ENCODE assay signal across 8 mouse cellular contexts in genomic region chr4:106787830-106788229, GRCm38 (mm10). TPM values are rescaled to one million over a fixed set of nuclear protein-coding genes. Genes with fewer than 3 reads are reported as not detected.
DNase-seq lines count a peak whose midpoint lies in the region; ATAC-seq lines count a peak whose summit lies in the region.

No protein-coding gene starts in this region.

- 54% methylated on average over 7 of the region's 7 CpGs for WGBS in lung, embryonic 16.5 days
- WGBS in limb, embryonic 13.5 days, result 43% methylated on average over 7 of the region's 7 CpGs
- WGBS in forebrain, embryonic 12.5 days, result 68% methylated on average over 7 of the region's 7 CpGs

- H3K4me2 ChIP-seq in lung, embryonic 16.5 days (ENCODE audit: low read depth, low read length), result no peak overlapping the region
- no peak overlapping the region for H3K4me2 ChIP-seq in limb, embryonic 13.5 days (replicated peaks)
- H3K4me2 ChIP-seq in forebrain, embryonic 12.5 days, result no peak overlapping the region

- no peaks in the 10 kb centered on the region for H3K36me3 ChIP-seq in lung, embryonic 16.5 days (ENCODE audit: control insufficient read depth, insufficient read depth, low read length)
- H3K36me3 ChIP-seq in limb, embryonic 13.5 days, result no peaks in the 10 kb centered on the region
- no peaks in the 10 kb centered on the region for H3K36me3 ChIP-seq in splenic B cell, adult 2 months (ENCODE audit: control insufficient read depth, insufficient read depth, low read length, poor library complexity, severe bottlenecking)
- no peaks in the 10 kb centered on the region for H3K36me3 ChIP-seq in forebrain, embryonic 12.5 days (replicated peaks)

- DNase-seq in adrenal gland, adult 2 months, result peak; percentile 46
- DNase-seq in adrenal gland, postnatal 25 days, result no peak
- DNase-seq in lung, postnatal 25 days (ENCODE audit: low spot score), result no peak
- peak; percentile 58 for DNase-seq in fibroblast of lung, adult 2 months (ENCODE audit: low read depth)
- DNase-seq in splenic B cell, adult 2 months (ENCODE audit: low read depth, low spot score), result peak; percentile 6

- no peaks in the 10 kb centered on the region for H3K27me3 ChIP-seq in lung, embryonic 16.5 days (ENCODE audit: control insufficient read depth, insufficient read depth, low read depth, low read length)
- no peaks in the 10 kb centered on the region for H3K27me3 ChIP-seq in limb, embryonic 13.5 days
- no peaks in the 10 kb centered on the region for H3K27me3 ChIP-seq in splenic B cell, adult 2 months (ENCODE audit: control insufficient read depth, insufficient read depth, low read length, poor library complexity, severe bottlenecking)
- no peaks in the 10 kb centered on the region for H3K27me3 ChIP-seq in forebrain, embryonic 12.5 days

- no peak overlapping the region for H3K27ac ChIP-seq in lung, embryonic 16.5 days (ENCODE audit: low read length)
- peak overlapping the region; percentile 95 for H3K27ac ChIP-seq in limb, embryonic 13.5 days
- H3K27ac ChIP-seq in forebrain, embryonic 12.5 days, result no peak overlapping the region

- no peak overlapping the region for H3K9ac ChIP-seq in lung, embryonic 16.5 days (ENCODE audit: low read length)
- no peak overlapping the region; the same call in 1 of the 2 replicates for H3K9ac ChIP-seq in limb, embryonic 13.5 days
- H3K9ac ChIP-seq in forebrain, embryonic 12.5 days, result no peak overlapping the region

- peaks cover 30% of the 10 kb centered on the region for H3K4me1 ChIP-seq in lung, embryonic 16.5 days (replicated peaks; ENCODE audit: control insufficient read depth, insufficient read depth, low read length)
- peaks cover 74% of the 10 kb centered on the region for H3K4me1 ChIP-seq in limb, embryonic 13.5 days
- peaks cover 37% of the 10 kb centered on the region for H3K4me1 ChIP-seq in forebrain, embryonic 12.5 days

- 0 out of 2 replicates have a peak, but pooled peaks have one; percentile 29 for ATAC-seq in lung, embryonic 16.5 days (ENCODE audit: low read depth)
- 0 out of 2 replicates have a peak, but pooled peaks have one; percentile 28 for ATAC-seq in limb, embryonic 13.5 days (ENCODE audit: low FRiP score, low read depth)
- ATAC-seq in forebrain, embryonic 12.5 days (ENCODE audit: low FRiP score), result no peak

- H3K9me3 ChIP-seq in lung, embryonic 16.5 days (ENCODE audit: control insufficient read depth, low read length), result no peaks in the 10 kb centered on the region
- H3K9me3 ChIP-seq in limb, embryonic 13.5 days, result no peaks in the 10 kb centered on the region
- H3K9me3 ChIP-seq in forebrain, embryonic 12.5 days, result no peaks in the 10 kb centered on the region

- H3K4me3 ChIP-seq in lung, embryonic 16.5 days (ENCODE audit: low read length), result no peak overlapping the region
- H3K4me3 ChIP-seq in limb, embryonic 13.5 days, result no peak overlapping the region
- no peak overlapping the region for H3K4me3 ChIP-seq in forebrain, embryonic 12.5 days (replicated peaks)

RNA-seq across cellular contexts. Expression of gene Acot11, which starts 17.0 kb away (rescaled TPM):
- total RNA-seq in adrenal gland, adult 2 months (2021), result 10 to 100 TPM; 46.7 to 84.2 TPM
- 21.2 and 23.2 TPM in 2 replicates for polyA plus RNA-seq in adrenal gland, adult 2 months (2012; rRNA removed)
- 32.5 and 50.9 TPM in 2 replicates for total RNA-seq in adrenal gland, postnatal 25 days (2021)
- polyA plus RNA-seq in lung, embryonic 16.5 days (2015; fragmentation: Nextera tagmentation; extraction: Ambion mirVana), result 2.1 and 2.4 TPM in 2 replicates
- 5.1 and 5.5 TPM in 2 replicates for polyA plus RNA-seq in limb, embryonic 13.5 days (2015; fragmentation: Nextera tagmentation; extraction: Ambion mirVana)
- polyA plus RNA-seq in forebrain, embryonic 12.5 days (2016; fragmentation: Nextera tagmentation; extraction: Ambion mirVana), result 1.4 TPM in 2 replicates

RNA-seq across cellular contexts. Expression of gene Fam151a, which starts 54.1 kb away (rescaled TPM):
- under 1 TPM; 0.23 to 0.45 TPM for total RNA-seq in adrenal gland, adult 2 months (2021)
- 0.18 TPM in 1 of 2 replicates, not detected in the other for polyA plus RNA-seq in adrenal gland, adult 2 months (2012; rRNA removed)
- 0.15 TPM in 1 of 2 replicates, not detected in the other for total RNA-seq in adrenal gland, postnatal 25 days (2021)
- polyA plus RNA-seq in lung, embryonic 16.5 days (2015; fragmentation: Nextera tagmentation; extraction: Ambion mirVana), result 0.18 and 0.30 TPM in 2 replicates
- polyA plus RNA-seq in limb, embryonic 13.5 days (2015; fragmentation: Nextera tagmentation; extraction: Ambion mirVana), result 0.26 and 0.28 TPM in 2 replicates
- polyA plus RNA-seq in forebrain, embryonic 12.5 days (2016; fragmentation: Nextera tagmentation; extraction: Ambion mirVana), result not detected in 2 replicates

RNA-seq across cellular contexts. Expression of gene Mroh7, which starts 57.1 kb away (rescaled TPM):
- total RNA-seq in adrenal gland, adult 2 months (2021), result 1 to 10 TPM in 1 of 2 experiments, under 1 TPM in 1; 0.83 to 1.4 TPM
- polyA plus RNA-seq in adrenal gland, adult 2 months (2012; rRNA removed), result 3.1 and 5.1 TPM in 2 replicates
- 2.3 and 2.6 TPM in 2 replicates for total RNA-seq in adrenal gland, postnatal 25 days (2021)
- 0.13 TPM in 1 of 2 replicates, not detected in the other for polyA plus RNA-seq in lung, embryonic 16.5 days (2015; fragmentation: Nextera tagmentation; extraction: Ambion mirVana)
- polyA plus RNA-seq in limb, embryonic 13.5 days (2015; fragmentation: Nextera tagmentation; extraction: Ambion mirVana), result 0.51 and 0.70 TPM in 2 replicates
- polyA plus RNA-seq in forebrain, embryonic 12.5 days (2016; fragmentation: Nextera tagmentation; extraction: Ambion mirVana), result 0.14 and 0.28 TPM in 2 replicates

Comparison
In these comparisons a context has a peak if more than half of its experiments do, and no peak if none do; other contexts are left out.
1. DNase-seq: peak in adrenal gland, adult 2 months (single experiment), fibroblast of lung, adult 2 months (single experiment) and splenic B cell, adult 2 months (single experiment); none in adrenal gland, postnatal 25 days (single experiment) and lung, postnatal 25 days (single experiment).